Mouse (Mus musculus): ENCODE measurements around the gene Gm8127.
"Not testable (repeated sequence)": the region's sequence is repeated elsewhere in the genome, so short reads cannot be mapped to it uniquely, and the experiment has no call there.

Gm8127 gene

GRCm38 (mm10) chr14:43293503-43293902 lies at the start of gene Gm8127:
Gene Gm8127 (minus strand): TSS chr14:43293832.
- not testable (repeated sequence) for DNase-seq

GRCm38 (mm10) chr14:43337646-43338045 lies 44.0 kb upstream of the Gm8127 start:
- DNase-seq = not testable (repeated sequence)

GRCm38 (mm10) chr14:43331362-43331880 lies 37.8 kb upstream of the Gm8127 start:
- DNase-seq = peak; percentile 17

DNA sequence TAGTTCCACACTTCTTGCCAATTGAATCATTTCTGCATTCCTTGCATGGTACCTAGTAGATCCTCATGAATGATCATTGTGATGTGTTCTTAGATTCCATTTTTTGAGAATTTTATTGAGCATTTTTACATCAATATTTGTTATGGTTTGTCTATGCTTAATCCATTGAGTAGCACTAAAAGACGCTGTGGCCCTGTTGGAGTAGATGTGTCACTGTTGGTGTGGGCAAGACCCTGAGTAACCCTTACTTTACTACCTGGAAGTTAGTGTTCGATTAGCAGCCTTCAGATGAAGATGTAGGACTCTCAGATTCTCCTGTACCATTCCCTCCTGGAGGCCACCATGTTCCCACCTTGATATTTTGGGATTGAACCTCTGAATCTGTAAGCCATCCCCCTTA lies 35.0 kb upstream of the Gm8127 start:
- DNase-seq = not testable (repeated sequence)

GRCm38 (mm10) chr14:43319516-43319915 lies 25.9 kb upstream of the Gm8127 start:
- not testable (repeated sequence) for DNase-seq

- not testable (repeated sequence) for DNase-seq
Measured at GRCm38 (mm10) chr14:43278681-43279080, 15.0 kb downstream of the Gm8127 start.

GRCm38 (mm10) chr14:43278146-43278545 lies 15.5 kb downstream of the Gm8127 start:
- DNase-seq = not testable (repeated sequence)

DNA sequence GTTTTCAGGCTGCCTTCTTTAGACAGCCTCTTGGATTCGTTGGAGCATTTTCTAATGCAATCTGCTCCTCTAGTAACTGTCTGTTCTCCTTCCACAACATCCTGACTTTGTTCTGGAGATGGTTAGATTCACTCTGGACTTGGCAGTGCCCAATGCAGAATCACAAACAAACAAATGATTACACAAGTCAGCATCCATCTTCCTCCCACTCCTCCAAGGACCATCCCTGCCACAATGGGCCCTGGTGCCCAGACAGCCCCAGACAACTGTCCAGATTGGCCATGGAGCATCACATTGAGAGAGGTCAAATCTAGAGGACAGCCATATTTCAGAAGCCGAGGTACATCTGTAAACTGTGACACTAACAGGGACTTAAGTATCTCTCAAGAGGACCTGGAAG lies 16.2 kb downstream of the Gm8127 start:
- not testable (repeated sequence) for DNase-seq

DNA sequence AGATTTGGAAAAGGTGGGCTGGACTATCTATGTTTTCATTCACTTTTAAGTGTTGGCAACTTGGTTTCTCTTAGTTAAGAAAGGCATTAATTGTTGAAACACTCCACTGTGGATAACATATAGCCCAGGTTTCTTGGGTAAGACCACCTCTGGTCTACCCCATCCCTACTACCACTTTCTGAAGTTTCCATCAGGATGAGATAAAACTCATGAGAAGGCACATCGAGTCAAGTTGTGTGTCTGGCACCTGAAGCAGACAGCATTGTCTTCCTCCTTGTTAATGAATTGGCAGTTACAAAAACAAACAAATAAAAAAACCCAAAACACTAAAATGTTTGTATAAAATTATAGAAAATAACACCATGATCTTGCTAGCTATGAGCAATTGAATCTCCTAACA lies 17.9 kb downstream of the Gm8127 start:
- DNase-seq = not testable (repeated sequence)

GRCm38 (mm10) chr14:43274986-43275511 lies 18.6 kb downstream of the Gm8127 start, which contains the start of gene Gm9732:
Gene Gm9732 (plus strand): TSS chr14:43275036.
- not testable (repeated sequence) for DNase-seq

DNA sequence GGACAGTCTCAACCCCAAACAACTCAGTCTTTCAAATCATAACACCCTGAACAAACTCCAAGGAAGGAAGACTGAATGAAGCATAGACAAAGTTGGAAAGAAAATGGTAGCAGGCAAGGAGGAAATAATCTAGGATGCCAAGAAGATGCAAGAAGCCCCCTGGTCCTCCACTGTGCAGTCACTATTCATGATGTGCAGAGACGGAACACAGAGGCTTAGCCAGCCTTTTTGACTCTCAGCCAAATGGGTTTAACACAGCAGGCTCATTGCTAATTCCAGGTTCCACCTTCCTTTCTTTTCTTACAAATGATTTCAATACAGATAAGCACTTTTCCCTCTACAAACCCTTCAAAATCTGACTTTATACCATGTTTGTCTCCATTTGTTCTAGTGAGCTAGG lies 20.5 kb downstream of the Gm8127 start:
- DNase-seq = not testable (repeated sequence)

DNA sequence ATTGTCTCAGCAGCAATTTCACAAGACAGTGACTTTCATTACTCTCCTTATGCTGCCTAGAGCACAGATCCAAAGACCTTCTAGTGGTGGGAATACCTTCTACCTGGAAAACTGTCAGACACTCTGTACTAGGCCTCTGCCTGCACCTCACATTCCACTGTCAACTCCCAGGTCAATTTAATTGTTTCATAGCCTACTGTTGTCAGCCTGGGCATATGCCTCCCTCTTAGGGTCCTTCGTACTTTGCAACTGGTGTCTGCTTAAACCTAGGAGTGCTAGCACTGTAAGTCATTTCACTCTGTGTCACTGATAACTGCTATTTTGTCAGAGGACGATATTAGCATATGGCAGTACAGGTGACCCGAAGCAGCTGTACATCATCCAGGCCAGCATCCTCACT lies 24.4 kb downstream of the Gm8127 start:
- DNase-seq = not testable (repeated sequence)

DNA sequence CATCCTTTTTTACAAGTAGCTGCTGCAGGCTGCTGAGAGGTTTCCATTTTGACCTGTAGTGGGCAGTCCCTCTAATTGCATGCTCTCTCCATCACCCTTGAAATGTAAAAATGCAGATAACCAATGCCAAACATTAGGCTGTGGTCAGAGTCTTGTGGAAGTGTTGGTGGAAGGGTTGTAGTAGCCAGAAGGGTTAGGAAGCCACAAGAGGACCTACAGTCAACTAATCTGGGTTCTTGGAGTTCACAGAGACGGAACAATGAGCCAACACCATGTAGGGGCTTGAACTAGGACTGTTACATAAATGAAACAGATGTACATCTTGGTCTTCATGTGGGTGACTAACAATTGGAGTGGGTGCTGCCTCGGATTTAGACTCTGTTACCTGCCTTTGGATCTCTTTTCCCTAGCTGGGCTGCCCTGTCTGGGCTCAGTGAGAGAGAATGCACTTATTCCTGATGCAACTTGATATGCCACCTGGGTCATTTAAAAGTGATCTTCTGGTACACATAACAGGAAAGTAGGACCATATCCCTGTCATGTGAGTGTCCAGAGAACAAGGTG lies 25.0 kb downstream of the Gm8127 start:
- not testable (repeated sequence) for DNase-seq

DNA sequence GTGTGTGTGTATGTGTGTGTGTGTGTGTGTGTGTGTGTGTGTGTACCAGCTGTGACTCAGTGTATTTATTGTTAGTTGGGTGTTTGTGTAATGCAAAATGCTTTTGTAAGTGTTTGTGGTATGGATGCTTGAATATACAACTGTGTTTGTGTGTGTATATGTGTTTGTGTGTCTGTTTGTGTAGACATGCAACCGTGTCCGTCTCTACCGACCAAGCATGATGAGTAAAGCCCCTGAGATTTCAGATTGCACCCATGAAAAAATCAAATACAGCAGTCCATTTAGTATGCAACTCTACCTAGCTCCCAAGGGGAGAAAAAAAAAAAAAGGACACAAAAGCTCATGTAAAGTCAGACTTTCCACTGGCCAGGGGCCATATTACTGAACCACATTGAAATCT lies 30.2 kb downstream of the Gm8127 start:
- DNase-seq = not testable (repeated sequence)

DNA sequence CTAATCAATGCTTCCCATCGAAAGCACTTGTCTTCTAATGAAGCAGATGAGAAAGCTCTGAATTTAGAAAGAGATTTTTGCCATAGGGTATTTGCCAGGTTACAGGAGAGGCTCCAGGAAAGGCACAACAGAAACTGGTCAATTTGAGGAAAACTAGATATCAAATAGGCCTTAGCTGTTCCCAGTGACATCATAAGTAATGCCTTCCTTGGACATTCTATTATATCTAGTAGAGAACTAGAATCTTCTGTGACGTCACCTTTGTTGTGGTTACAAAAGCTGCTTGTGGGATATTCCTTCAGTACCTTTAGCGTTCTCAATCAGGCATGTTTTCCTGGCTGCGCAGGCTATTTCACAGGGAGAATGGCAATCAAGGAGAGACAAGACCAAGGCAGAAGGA lies 35.3 kb downstream of the Gm8127 start, which contains the start of gene Gm8126:
TSS of gene Gm8126 (plus strand) at position 301 of the 400 bp plus-strand sequence.
- not testable (repeated sequence) for DNase-seq

GRCm38 (mm10) chr14:43256511-43256910 lies 37.1 kb downstream of the Gm8127 start:
- not testable (repeated sequence) for DNase-seq

DNA sequence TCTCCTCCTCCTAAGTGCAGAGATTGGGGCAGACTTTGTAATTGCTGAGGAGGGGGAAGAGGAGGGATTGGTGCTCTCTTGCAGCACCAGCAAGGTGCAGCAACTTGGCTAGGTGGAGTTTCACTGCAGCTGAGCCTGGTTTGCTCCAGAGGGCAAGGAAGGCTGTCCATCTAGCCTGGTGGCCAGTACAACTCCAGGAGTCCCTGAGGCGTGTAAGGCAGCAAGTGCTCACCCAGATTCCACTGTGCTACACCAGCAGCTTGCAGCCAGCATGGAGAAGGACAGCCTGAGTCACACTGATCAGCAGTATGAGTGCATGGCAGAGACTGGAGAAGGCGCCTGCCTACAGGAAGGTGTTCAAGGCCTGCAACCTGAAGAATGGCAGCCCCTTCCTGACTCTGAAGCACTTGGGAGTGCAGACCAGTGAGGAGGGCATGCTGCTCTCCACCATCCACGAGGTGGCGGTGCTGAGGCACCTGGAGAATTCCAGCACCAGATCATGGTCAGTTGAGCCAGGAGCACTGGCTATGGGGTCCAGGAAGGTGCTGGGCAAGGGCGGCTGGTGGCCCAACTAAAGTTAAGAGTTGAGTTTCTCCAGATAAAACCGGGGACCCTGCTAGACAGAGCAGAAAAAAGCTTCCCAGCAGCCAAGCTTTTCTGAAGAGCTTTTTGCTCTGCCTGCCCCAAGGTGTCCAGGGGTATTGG lies 42.9 kb downstream of the Gm8127 start:
- not testable (repeated sequence) for DNase-seq

- not testable (repeated sequence) for DNase-seq
Measured at GRCm38 (mm10) chr14:43249611-43250170, 43.9 kb downstream of the Gm8127 start.

All from liver (tissue).